Mouse (Mus musculus) ES-CJ7 (cell line): Measurements from ENCODE around the gene Nsun2.
A peak's percentile ranks its signal among the peaks of the same experiment; 100 is the strongest.
"Not testable (repeated sequence)": the region's sequence is repeated elsewhere in the genome, so short reads cannot be mapped to it uniquely, and the experiment has no call there.

Source experiments
- DNase-seq: peaks from one replicate; pipeline ENCODE4 v3.0.0; 2011; ENCODE audit warnings: low read depth, low spot score

The Nsun2 gene

DNA sequence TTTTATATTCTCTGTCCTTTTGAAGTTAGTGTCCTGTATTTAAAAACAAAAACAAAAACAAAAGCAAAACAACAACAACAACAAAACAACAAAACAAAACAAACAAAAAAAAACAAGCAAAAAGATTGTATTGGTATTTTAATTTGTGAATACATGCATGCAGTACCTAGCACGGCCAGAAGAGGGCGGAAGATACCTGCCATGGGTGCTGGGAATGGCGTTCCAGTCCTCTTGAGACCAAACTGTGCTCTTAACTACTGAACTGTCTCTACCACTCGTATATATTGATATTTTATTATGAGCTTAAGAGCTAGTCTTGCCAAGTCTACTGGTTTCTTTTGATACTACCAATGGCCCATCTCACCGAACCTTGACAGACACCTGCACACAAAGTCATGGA, 19.5 kb downstream of the Nsun2 start:
- DNase-seq = no peak

DNA sequence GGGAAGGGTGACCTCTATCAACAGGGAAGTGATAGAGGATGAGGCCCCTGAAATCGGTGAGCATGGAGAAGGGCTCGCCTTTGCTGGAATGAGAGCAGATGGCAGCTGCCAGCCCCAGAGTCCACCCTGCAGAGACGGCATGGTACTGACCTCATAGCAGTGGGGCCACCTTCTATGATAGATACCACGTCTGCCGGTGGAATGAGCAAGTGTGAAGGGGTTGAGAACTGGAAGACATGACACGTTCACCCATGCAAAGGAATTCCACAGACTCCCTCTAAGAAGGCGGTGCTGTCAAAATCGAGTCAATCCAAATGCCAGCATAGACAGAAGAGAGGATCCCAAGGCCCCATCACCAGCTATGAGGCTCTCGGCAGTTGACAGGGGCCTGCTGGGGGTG, 20.7 kb downstream of the Nsun2 start:
- no peak for DNase-seq

DNA sequence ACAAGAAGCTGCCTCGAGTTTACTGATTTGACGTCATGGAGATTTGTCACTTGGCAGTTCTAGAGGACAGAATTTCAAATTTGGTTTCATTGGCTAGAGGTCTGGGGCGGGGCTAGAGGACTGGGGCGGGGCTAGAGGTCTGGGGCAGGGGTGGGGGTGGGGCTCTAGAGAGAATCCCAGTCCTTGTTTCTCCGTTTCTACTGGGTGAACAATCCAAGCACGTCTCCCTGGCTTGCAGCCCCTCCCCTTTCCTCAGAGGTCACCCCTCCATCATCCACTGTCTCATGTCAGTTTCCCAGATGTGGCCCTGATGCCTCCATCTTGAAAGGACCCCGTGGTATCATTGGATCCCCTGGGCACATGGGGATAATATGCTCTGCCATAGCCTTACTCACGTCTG, 21.5 kb downstream of the Nsun2 start:
- no peak for DNase-seq

DNA sequence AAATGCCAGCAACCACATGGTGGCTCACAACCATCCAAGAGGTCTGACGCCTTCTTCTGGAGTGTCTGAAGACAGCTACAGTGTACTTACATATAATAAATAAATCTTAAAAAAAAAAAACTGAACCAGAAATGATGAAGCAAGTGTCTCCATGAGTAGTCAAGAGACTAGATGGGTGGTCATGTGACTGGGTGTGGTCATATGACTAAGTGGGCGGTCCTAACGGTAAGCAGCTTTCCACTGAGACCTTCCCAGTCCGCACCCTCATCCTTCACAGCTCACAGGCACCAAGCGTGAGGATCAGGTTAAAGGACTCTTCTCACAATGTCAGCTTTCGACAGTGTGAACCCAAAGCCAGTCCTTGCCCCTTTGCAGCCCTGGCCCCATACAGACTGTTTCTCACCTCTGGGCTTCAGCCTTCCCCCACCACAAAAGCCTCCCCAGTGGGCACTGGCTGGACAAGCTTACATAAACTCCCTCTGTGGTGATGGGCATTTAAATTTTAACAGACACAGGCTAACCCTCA, 22.5 kb downstream of the Nsun2 start:
- DNase-seq = peak; percentile 55

DNA sequence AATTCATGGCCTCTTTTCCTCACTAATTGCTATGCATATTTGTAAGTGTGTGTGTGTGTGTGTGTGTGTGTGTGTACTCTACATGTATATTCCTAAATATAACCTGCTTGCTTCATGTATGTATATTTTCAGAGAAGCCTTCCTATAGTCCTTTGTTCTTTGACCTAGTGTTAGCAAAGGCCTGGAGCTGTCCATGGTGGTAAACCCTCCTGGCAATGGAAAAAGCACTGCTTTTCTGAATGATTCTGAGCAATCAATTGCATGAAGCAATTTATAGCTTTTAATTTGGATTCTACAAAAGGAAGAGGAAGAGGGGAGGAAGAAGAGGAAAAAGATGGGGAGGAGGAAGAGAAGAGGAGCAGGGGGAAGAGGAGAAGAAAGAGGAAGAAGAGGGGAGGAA, 23.2 kb downstream of the Nsun2 start:
- DNase-seq = no peak

DNA sequence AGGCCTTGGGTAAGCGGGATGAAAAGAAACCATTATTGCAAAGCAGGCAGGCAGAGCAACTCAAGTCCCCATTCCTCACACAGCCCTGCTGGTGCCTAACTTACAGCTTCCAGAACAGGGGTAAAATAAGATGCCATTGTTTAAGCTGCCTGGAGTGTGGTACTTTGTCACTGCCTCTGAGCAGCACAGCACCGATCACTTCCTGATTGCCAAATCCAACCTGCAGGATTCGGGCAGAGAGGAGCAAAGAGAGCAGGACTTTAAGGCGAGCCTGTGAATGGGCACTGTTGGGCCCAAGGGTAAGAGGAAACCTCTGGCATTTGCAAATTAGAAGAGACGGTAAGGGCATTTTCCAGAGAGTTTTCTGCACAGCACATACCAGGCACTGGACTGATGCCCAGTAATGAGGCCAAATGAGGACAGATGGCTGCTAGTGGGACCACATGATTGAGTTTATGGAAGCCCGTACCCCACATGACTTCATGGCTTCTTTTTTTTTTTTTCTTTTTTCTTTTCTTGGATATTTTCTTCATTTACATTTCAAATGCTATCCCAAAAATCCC, 24.6 kb downstream of the Nsun2 start:
- DNase-seq = no peak

DNA sequence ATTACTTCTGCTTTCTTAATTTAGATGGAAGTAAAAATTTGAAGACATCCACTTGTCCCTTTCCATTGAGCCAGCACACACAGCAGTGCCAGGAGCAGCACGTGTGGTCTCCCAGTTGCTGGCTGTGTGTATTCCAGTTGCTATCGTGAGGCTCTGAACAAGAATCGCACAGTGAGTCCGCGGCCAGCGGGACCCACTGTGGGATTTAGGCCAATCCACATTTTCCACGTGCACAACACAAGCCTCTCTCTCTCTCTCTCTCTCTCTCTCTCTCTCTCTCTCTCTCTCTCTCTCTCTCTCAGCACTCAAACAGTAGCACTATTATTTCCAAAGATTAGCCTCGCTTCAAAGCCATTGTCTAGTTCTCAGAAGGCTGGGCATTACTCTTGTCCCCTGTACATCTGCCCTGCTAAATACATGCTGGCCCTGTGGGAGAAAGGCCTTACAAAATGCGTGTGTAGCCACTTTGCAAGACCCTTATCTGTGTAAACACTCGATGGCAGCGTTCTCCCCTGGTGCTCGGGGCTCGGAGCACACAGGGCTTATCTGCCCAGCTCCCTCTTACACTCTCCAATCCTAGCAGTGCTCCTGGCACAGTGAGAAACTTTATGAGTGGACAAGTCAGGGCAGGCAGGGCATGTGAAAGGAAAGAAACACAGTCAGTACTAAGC, 25.9 kb downstream of the Nsun2 start:
- DNase-seq = no peak

DNA sequence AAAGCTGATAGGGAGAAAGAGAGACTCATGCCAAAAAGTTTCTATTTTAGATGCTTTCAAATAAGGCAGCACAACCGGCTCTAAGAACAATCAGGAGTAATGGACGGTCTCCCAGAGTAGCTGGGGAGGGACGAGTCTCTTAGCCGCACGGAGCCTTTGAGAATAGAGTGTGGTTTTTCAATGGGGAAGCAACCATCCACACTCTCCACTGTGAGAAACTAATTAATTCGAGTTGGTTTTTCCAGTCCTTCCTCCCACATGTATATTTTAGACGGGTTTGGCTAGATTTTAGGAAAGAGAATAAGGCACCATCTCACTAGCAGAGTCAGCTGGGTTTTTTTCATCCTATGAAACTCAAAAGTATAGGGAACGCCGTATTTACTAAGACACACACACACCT, 28.5 kb downstream of the Nsun2 start:
- no peak for DNase-seq

DNA sequence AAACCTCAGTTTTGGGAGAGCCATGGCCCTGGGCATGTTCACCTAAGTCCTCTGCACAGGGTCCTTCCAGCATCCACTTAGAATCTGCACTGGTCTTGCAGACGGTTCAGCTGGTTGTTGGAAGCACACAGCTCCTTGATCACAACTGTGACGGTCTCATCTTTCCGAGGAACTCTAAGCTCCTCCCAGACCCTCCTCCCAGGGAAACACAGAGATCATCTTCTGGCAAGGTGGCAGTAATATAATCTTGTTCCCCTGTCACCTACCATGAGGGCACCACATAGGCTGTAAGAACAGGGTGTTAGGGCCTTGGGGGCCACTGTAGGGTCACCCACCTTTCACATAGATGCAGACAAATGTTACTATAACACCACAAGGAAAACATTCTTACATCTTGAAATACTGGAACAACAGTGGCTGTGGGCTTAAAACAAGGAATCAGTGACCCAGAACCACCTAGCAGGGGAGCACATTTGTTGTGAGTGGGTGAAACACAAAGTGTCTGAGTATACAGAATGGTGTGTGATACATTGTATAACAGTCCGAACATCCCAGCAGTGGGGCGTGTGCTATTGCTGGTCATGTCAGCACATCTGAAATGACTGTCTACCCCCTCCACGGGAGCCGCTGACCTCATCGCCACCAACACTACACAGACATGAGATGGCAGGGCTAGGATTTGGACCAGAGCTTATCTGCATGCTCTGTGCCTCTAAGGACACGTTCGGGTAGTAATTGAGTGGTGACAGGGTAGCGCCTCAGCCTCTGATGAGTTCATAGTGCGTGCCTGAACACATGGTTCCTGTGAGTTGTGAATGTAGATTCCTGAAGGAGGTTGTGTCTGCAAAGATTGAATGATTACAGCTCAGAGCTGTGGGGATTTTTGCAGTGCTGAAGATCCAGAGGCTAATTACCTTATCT, 29.4 kb downstream of the Nsun2 start:
- DNase-seq = no peak

DNA sequence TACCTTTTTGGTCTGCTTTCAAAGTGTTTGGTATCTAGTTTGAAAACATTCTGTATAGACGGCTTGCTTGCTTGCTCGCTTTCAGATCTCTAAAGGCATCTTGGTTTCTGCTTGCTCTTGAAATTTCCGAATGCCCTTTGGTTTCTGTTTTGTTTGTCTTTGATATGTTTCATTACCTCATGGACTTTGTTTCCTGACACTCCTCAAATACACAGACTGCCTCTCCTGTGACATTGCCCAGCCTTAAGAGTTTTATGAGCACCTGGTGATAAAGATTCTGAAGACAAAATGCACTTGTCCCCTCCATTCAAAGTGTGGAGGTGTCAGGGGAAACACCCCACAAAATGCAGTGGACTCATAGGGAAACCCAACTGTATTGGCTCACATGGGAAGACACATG, 30.4 kb downstream of the Nsun2 start:
- no peak for DNase-seq

DNA sequence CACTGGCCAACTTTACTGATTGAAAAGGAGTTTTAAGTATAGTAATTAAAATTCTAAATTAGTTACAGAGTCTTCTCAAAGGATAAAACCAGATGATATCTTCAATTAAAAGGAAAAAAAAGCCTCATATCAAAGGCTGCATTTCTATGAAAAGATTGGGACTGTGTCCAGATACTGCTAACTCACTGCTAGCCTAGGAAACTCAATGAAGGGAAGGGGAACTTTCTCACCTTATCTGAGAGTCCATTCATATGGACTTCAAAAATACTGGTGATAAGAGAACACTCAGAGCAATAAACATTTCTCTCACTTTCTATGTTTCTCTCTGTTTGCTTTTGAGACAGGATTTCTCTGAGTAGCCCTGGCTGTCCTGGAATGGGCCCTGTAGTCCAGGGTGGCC, 31.0 kb downstream of the Nsun2 start:
- no peak for DNase-seq

DNA sequence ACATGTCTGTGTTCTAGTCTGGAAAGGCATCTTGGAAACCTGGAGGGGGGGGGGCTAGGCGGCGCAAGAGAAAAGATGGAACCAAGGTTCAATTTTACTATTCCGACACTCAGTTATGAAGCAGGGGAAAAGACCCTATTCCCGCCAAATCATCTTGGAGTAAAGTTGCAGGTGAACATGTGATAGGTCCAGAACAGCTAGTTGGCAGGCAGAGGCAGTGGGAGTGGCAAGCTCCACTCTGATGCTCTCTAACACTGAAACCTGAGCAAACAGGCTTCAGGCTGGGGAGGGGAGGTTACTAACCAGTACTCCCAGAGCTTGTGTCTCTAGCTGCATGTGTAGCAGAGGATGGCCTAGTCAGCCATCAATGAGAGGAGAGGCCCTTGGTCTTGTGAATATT, 31.9 kb downstream of the Nsun2 start:
- not testable (repeated sequence) for DNase-seq

DNA sequence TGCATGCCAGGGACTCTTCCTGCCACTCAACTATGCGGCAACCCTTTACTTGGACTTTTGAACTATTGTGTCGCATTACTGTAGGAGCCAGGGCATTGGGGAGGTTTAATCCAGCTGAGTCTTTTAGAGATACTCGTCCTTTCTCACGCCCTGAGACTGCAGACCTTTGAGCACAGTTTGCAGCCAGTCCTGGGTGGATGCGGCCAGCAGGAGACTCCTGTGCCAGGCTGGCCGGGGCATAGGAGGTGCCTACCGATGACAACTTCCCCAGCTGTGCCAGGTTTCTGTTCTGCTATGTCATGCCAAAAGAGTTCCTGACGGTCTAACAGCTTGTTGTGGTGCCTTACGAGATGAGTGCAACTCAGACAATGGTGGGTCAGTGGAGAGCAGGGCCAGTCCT, 35.7 kb downstream of the Nsun2 start:
- DNase-seq = no peak

DNA sequence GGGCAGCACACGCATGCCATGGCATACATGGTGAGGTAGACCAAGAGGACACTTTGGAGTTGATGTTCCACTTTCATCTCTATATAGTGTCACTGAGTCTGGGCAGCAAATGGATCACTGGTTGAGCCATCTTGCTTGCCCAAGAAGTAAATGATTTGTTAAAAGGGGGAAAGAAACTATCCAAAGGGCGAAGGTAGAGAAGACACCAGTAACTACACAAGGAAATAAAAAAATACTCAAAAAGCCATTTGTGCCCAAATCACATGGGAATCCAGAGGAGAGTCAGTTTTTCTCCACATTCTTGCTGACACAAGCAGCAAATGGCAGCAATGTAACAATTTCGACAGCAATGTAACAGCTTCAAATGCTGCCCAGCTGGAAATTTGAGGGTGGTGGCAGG, 39.0 kb downstream of the Nsun2 start:
- DNase-seq = no peak

DNA sequence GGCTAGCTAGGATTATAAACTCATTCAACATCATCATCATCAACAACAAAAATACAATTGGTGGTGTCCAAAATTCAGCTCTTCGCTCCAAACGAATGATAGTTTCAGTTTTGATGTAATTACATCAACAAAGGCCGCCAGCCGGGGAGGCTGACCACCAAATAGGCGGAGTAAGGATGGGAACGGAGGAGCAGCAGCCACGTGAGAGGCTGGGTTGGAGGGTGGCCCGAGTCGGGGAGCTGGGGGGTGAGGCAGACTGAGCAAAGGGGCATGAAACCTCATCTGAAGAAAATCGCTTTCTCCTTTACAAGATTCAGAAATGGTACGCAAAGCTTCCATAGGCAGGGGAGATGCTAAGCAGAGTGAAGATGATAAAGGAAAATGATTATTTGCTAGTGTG, 43.1 kb downstream of the Nsun2 start:
- DNase-seq = no peak

DNA sequence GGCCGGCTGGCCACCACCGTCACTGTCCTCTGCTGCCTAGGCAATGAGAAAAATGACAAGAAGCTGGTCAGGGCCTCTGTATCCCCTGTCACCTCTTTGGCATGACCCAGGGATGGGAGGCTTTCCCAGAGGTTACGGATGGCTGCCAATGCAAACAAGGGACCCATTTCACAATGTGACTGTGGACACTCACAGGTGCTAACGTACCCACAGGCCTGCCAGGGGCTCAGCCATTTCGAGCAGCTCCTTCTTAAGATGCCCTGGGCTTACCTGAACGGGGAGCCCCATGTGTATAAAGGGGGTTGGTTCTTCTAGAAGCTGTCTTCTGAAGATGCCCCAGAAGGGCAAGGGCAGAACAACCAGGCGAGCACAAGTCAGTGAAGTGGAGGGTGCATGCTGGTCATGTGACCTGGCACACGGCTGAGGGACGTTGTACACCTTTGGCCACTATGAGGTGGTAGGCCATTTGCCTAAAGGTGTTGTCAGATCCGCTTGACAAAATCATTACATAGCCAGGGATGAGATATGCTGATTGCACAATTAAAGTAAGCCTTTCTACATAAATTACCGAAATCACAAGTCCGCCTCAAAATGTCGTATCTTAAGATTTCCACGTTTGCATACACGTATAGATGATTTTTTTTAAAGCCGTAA, 43.8 kb downstream of the Nsun2 start:
- no peak for DNase-seq

DNA sequence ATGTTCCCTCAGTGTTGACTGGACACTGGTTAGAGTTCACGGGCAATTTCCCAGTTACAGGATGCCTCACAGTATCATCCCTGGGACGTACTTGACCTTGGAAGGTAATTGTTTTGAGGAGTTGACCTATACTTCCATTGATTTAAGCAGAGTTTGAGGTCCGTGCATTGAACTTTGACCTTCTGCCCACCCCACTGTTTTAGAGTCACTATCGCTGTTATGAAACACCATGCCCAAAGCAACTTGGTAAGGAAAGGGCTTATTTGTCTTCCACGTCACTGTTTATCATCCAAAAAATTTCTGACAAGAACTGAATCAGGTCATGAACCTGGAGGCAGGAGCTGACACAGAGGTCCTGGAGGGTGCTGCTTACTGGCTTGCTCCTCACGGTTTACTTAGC, 48.9 kb downstream of the Nsun2 start:
- no peak for DNase-seq

DNA sequence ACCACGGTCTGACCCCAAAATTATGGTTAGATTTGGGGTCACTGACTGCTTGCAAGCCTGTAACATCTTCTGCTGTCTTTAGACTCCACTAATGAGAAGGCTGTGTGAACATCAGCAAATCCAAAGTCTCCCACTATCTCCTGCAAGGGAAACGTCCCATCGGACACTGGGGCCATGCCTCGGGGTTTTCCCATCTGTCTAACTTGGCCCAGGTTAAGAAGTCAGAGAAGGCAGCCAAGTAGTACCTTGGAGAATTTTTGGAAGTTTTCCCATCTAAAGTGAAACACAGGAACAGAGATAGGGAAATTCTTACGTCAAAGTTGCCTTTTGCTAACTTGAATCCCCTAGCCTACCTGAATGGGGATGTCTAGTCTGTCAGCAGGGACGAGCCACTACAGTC, 50.0 kb downstream of the Nsun2 start:
- DNase-seq = no peak

DNA sequence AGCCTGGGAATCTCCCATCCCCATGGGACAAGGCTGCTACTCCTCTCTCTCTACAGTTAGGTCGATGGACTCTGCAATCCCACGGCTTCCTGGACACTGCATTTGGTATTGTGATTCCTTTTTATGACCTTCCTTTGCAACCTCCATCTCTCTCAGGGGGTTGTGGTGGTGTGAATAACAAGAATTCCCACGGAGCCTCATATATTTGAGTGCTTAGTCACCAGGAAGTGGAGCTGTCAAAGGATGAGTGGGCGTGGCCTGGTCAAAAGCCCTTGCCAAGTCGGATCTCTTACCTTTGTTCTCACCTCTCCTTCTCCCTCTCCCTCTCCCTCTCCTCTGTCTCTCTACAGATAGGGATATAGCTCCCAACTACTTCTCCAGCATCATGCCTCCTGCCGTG, 52.3 kb downstream of the Nsun2 start:
- peak; percentile 49 for DNase-seq

DNA sequence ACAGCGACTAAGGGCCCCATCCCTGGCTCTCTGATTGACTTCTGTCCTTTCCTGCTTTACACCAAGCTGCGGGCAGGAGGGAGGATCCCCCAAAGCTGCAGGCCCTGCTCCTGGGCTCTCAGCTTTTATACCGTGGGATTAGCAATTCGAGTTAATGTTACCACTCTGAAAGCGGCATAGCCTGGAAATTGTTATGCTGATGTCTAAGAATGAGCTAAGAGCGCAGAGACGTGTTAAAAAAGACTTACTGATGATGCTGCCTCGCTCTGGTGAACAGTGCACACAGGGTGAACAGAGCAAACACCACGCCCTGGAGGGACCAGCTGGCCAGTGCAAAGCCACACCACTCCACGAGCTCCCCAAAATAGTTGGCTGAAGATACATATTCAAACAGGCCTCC, 52.8 kb downstream of the Nsun2 start:
- peak; percentile 62 for DNase-seq

DNA sequence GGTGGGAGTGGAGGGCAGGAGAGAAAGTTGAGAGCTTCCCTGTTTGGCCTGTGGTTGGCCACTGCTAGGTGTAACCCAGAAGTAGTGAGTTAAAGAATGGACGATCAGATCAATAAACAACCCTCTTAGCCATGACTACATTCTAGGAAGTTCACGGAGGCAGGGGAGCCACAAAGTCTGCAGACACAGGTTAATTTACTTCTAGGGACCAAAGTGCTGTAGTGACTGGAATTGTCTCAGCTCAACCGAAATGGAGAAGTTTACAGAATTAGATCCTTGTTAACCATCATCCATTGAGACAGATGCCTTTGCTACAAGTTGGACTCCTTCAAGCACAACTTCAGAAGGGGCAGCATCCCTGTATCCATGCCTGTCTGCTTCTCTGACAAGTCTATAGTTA, 54.3 kb downstream of the Nsun2 start:
- DNase-seq = no peak

DNA sequence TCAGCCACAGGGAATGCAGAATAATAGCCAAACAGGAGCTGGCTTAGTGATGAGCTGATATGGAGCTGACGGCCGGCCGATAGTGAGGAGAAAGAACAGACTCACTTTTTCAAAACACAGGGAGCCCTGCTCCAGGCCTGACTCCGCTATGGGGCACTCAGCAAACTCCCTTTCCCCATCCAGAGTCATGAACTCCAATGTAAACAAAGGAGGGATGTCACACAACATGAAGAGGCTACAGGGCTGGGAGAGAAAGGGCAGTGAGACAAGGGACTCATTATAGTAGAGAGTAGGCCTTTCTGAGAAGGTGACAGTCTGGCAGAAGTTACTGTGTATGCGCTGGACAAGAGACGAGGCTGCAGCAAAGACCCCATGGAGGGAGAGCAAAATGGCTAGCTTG, 54.7 kb downstream of the Nsun2 start:
- no peak for DNase-seq
